Mouse (Mus musculus): ENCODE measurements at regions not wholly inside any gene's neighbourhood (a gene's known extent, or its start where the extent isn't known, plus 50 kb on each side); places are given as distances from the start of the nearest gene placed in this dataset.

DNA sequence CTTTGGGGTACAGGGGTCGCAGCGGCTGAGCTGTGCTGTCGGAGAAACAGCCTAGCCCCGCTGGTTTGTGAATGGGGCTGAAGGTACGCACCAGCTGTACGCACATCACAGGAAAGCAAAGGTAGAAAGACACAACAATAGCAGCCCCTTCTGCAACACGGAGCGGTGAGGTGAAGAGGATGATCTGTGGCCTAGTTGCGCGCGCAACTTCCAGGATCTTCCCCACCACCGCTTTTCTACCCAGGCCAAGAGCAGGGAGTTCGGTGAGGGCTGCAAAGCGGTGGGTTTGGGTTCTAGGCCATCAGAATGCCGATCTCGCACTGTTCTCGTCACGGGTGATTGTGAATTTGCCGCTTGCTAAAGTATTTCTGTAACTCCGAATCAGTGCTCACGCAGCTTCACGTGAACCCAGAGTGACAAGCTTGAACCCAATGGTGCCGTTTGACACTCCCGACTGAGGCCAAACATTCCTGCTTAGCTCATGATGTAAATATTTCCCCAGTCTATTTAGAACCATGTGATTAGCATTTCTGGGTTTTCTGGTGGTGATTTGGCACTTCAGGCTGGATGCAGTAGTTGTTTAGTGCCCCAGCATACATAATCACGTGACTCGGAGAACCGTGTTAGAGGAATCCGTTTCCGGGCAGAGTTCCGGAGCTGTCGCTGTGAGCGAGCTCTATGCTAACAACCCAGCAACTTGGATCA, 54.7 kb downstream of the Cryaa start:
- Histone ChIP-seq H3K9me3 (ENCODE audit: low read length) (no peaks in the 10 kb centered on the region), H3K4me3 (replicated peaks; ENCODE audit: low read length) (peak overlapping the region; percentile 52), H3K27me3 (ENCODE audit: insufficient read depth, low read length) (peaks cover 3% of the 10 kb centered on the region; the same call in 1 of the 2 replicates), H3K36me3 (ENCODE audit: insufficient read depth, low read length) (no peaks in the 10 kb centered on the region), H3K4me1 (replicated peaks; ENCODE audit: low read depth, low read length) (peaks cover 73% of the 10 kb centered on the region)
- TF ChIP-seq CTCF (conservative IDR thresholded peaks at IDR 0.05; ENCODE audit: low read length) = no peak
- no peak for TF ChIP-seq NANOG (IDR thresholded peaks at IDR 0.05; ENCODE audit: borderline replicate concordance, low read length)
- no peak for TF ChIP-seq POU5F1 (IDR thresholded peaks at IDR 0.05; ENCODE audit: borderline replicate concordance, low read length)

DNA sequence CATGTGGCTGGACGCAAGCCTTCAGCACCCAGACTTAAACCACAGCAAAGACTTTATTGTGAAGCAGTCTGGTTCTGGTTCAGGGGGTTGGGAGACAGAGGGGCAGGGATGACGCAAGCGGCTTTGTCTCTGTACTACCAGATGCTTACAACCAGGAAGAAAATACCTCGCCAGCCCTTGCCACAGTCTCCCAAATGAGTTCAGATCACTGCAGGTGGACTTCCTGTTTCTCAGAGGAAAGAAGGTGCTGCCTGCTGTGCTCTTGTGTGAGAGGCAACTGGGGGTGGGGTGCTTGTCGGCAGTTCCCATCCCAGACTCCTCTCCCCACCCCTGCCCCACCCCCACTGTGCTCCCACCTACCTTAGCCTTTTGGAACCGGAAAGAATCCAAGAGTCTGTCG, 56.9 kb downstream of the Cryaa start:
- Histone ChIP-seq H3K36me3 (ENCODE audit: insufficient read depth, low read length) (no peaks in the 10 kb centered on the region), H3K9me3 (ENCODE audit: low read length) (no peaks in the 10 kb centered on the region), H3K4me1 (replicated peaks; ENCODE audit: low read depth, low read length) (peaks cover 81% of the 10 kb centered on the region), H3K27me3 (ENCODE audit: insufficient read depth, low read length) (peaks cover 8% of the 10 kb centered on the region), H3K4me3 (replicated peaks; ENCODE audit: low read length) (peak overlapping the region; percentile 14; the same call in 1 of the 2 replicates)
- TF ChIP-seq NANOG (IDR thresholded peaks at IDR 0.05; ENCODE audit: borderline replicate concordance, low read length) (no peak), POU5F1 (IDR thresholded peaks at IDR 0.05; ENCODE audit: borderline replicate concordance, low read length) (no peak)

DNA sequence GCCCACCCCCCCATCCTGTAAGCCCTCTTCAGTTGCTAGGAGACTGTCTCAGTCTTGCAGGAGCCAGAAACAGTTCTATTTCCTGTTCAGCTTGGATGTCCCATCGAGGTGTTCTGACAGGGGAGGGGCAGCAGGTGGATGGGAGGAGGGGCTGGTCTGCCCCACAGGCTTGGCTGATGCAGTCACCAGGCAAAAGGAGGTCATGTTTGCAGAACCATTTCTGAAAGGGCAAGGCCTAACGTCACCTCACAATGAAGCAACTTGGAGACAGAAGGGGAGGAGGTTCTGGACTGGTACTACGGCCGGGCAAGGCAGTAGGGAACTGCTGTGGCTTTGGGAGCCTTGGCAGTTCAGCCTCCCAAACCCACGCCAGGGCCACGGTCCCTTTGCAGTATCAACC, 59.1 kb downstream of the Cryaa start:
- Histone ChIP-seq H3K27me3 (ENCODE audit: insufficient read depth, low read length) (peaks cover 17% of the 10 kb centered on the region), H3K36me3 (ENCODE audit: insufficient read depth, low read length) (no peaks in the 10 kb centered on the region), H3K9me3 (ENCODE audit: low read length) (no peaks in the 10 kb centered on the region), H3K4me1 (replicated peaks; ENCODE audit: low read depth, low read length) (peaks cover 80% of the 10 kb centered on the region), H3K4me3 (replicated peaks; ENCODE audit: low read length) (no peak overlapping the region)
- no peak for TF ChIP-seq NANOG (IDR thresholded peaks at IDR 0.05; ENCODE audit: borderline replicate concordance, low read length)
- no peak for TF ChIP-seq CTCF (conservative IDR thresholded peaks at IDR 0.05; ENCODE audit: low read length)
- no peak for TF ChIP-seq POU5F1 (IDR thresholded peaks at IDR 0.05; ENCODE audit: borderline replicate concordance, low read length)

DNA sequence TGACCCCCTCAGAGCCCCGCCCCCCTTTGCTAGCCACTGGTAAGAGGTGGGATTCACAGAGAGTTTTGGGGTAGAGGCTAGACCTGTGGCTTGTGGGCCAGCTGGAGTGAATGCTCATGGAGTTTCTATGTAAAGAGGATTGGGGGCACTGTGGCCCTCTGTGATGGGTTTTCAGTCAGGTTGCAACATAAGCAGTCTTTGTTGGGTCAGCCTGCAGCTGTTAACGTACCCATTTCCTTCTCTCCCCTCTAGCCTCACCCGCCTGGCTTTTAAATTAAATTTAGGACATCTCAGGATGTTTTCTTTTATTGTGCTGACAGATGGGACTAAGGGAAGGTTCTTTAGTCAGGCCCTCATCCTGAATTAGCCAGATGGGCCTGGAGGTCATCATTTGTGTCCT, 60.6 kb downstream of the Cryaa start:
- TF ChIP-seq POU5F1 (IDR thresholded peaks at IDR 0.05; ENCODE audit: borderline replicate concordance, low read length) = no peak
- Histone ChIP-seq H3K4me3 (replicated peaks; ENCODE audit: low read length) (no peak overlapping the region), H3K4me1 (replicated peaks; ENCODE audit: low read depth, low read length) (peaks cover 68% of the 10 kb centered on the region), H3K27me3 (ENCODE audit: insufficient read depth, low read length) (peaks cover 14% of the 10 kb centered on the region), H3K36me3 (ENCODE audit: insufficient read depth, low read length) (no peaks in the 10 kb centered on the region), H3K9me3 (ENCODE audit: low read length) (no peaks in the 10 kb centered on the region)

DNA sequence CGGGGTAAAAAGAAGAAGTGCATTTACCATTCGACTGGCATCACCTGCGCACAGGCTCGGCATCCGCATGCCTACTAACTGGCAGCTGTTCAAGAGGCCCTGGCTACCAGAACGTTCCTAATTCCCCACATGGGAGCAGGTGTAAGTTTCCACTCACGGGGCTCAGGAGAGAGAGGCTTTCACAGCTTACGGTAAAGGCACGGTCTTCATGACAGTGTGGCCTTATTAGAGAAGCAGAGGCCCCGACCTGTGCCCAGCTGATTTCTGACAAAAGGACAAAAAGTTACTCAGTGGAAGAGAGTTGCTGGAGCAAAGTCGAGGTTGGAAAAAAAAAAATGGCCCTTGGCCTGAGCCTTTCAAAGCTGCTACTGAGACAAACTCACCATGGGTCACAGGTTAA, 62.0 kb downstream of the Cryaa start:
- no peak overlapping the region for H3K4me3 ChIP-seq (replicated peaks; ENCODE audit: low read length)
- TF ChIP-seq NANOG (IDR thresholded peaks at IDR 0.05; ENCODE audit: borderline replicate concordance, low read length) (no peak), POU5F1 (IDR thresholded peaks at IDR 0.05; ENCODE audit: borderline replicate concordance, low read length) (no peak), CTCF (conservative IDR thresholded peaks at IDR 0.05; ENCODE audit: low read length) (no peak)
- peaks cover 14% of the 10 kb centered on the region for H3K27me3 ChIP-seq (ENCODE audit: insufficient read depth, low read length)
- no peaks in the 10 kb centered on the region for H3K36me3 ChIP-seq (ENCODE audit: insufficient read depth, low read length)
- peaks cover 57% of the 10 kb centered on the region for H3K4me1 ChIP-seq (replicated peaks; ENCODE audit: low read depth, low read length)
- H3K9me3 ChIP-seq (ENCODE audit: low read length) = no peaks in the 10 kb centered on the region

DNA sequence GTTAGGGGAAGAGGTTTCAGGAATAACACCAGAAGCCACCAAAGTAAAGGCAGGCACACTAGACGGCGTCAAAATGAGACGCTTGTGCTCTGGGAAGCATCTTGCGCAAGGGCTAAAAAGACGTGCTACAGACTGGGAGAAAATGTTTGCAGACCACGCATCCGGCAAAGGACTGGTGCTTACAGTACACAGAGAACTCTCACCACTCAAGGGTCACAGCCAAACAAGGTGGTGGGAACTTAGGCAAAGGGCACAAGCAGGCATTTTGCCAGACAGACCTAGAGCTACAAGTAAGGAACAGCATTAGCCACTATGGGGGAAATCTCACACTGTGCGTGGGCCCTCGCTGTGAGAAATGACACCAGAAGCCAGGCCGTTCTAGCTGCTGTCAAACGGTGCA, 62.5 kb downstream of the Cryaa start:
- no peak for TF ChIP-seq NANOG (IDR thresholded peaks at IDR 0.05; ENCODE audit: borderline replicate concordance, low read length)
- TF ChIP-seq CTCF (conservative IDR thresholded peaks at IDR 0.05; ENCODE audit: low read length) = no peak
- TF ChIP-seq POU5F1 (IDR thresholded peaks at IDR 0.05; ENCODE audit: borderline replicate concordance, low read length) = no peak
- H3K9me3 ChIP-seq (ENCODE audit: low read length) = no peaks in the 10 kb centered on the region

DNA sequence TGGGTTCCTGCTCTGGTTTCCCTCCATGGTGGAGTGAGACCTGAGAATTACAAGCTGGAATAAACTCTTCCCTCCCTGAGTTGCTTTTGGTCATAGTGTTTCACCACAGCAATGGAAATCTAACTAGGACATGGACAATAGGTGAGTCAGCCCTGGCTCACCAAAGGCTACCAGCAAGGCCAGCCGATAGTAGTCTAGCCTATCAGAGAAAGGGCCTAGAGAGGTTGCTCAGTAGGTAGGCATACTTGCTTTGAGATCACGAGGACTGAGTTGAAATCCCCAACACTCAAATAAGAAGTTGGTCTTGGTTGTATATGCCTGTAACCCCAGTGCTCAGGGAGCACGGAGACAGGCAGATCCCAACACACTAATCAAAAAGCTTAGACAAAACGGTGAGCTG, 66.0 kb downstream of the Cryaa start:
- H3K4me1 ChIP-seq (replicated peaks; ENCODE audit: low read depth, low read length) = peaks cover 45% of the 10 kb centered on the region
- TF ChIP-seq NANOG (IDR thresholded peaks at IDR 0.05; ENCODE audit: borderline replicate concordance, low read length) = no peak
- TF ChIP-seq CTCF (conservative IDR thresholded peaks at IDR 0.05; ENCODE audit: low read length) = no peak
- TF ChIP-seq POU5F1 (IDR thresholded peaks at IDR 0.05; ENCODE audit: borderline replicate concordance, low read length) = no peak
- no peak overlapping the region for H3K4me3 ChIP-seq (replicated peaks; ENCODE audit: low read length)
- no peaks in the 10 kb centered on the region for H3K36me3 ChIP-seq (ENCODE audit: insufficient read depth, low read length)
- H3K9me3 ChIP-seq (ENCODE audit: low read length) = no peaks in the 10 kb centered on the region
- H3K27me3 ChIP-seq (ENCODE audit: insufficient read depth, low read length) = peaks cover 23% of the 10 kb centered on the region

More for the DNA sequence above, 62.5 kb downstream of the Cryaa start:
- Histone ChIP-seq H3K36me3 (ENCODE audit: insufficient read depth, low read length) (no peaks in the 10 kb centered on the region), H3K4me3 (replicated peaks; ENCODE audit: low read length) (no peak overlapping the region), H3K27me3 (ENCODE audit: insufficient read depth, low read length) (peaks cover 14% of the 10 kb centered on the region), H3K4me1 (replicated peaks; ENCODE audit: low read depth, low read length) (peaks cover 52% of the 10 kb centered on the region)

DNA sequence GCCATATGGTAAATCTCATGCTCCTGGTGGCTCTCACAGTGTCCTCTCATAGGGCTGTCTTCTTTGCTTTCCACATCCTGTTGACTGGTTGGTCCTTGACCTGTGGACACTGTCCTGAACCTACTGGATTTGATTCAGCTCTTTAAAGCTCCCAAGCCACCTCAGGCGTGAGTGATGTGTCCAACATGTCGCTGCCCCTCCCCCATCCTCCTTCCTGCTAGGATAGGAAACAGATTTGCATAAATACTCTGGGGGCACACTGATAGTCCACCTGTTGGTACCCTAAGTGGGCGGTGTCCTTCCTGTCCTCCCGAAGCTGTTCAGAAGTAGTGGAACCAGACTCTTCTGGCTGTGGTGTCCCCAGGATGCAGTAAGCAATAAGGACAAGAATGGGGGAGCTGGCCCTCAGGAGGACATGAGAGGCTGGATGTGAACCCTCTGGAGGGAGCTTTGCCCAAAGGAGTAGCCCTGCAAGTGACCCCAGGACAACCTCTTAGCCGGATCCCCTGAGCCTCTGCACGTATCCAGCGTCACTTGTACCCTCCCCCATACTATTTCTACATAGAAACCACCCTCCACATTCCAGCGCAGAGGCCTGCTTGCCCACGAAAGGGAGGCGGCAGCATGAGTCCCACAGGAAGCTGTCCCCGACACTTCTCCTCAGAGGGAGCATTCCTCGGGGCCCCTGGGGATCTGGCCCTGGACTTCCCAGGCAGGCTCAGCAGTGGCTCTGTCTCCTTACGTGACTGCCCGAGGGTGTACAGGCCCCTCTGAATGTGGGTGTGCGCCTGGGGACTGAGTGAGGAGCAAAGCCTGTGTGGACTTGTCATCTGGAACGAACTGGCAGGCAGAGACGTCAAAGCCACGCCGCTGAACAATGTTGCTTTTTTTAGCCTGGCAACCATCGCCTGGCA, 68.8 kb downstream of the Cryaa start:
- Histone ChIP-seq H3K9me3 (ENCODE audit: low read length) (no peaks in the 10 kb centered on the region), H3K27me3 (ENCODE audit: insufficient read depth, low read length) (peaks cover 18% of the 10 kb centered on the region), H3K36me3 (ENCODE audit: insufficient read depth, low read length) (no peaks in the 10 kb centered on the region), H3K4me1 (replicated peaks; ENCODE audit: low read depth, low read length) (peaks cover 31% of the 10 kb centered on the region), H3K4me3 (replicated peaks; ENCODE audit: low read length) (peak overlapping the region; percentile 59)
- TF ChIP-seq NANOG (IDR thresholded peaks at IDR 0.05; ENCODE audit: borderline replicate concordance, low read length) (no peak), CTCF (conservative IDR thresholded peaks at IDR 0.05; ENCODE audit: low read length) (no peak), POU5F1 (IDR thresholded peaks at IDR 0.05; ENCODE audit: borderline replicate concordance, low read length) (no peak)

All from E14TG2a.4 (cell line).